Mouse (Mus musculus) ES-Bruce4 (cell line): ENCODE results near the gene Morn1.

Experiments used
- CTCF ChIP-seq: IDR thresholded peaks from one replicate; pipeline ENCODE4 v1.8.1; 2011; ENCODE audit warnings: low read depth, low read length
- EP300 ChIP-seq: IDR thresholded peaks from 2 replicates; pipeline ENCODE4 v1.6.1; 2011; ENCODE audit warnings: low read depth, low read length; ENCODE audit not compliant: insufficient read depth
- POLR2A ChIP-seq: IDR thresholded peaks from one replicate; pipeline ENCODE4 v1.8.1; 2011; ENCODE audit warnings: low read length; ENCODE audit not compliant: insufficient read depth

DNA sequence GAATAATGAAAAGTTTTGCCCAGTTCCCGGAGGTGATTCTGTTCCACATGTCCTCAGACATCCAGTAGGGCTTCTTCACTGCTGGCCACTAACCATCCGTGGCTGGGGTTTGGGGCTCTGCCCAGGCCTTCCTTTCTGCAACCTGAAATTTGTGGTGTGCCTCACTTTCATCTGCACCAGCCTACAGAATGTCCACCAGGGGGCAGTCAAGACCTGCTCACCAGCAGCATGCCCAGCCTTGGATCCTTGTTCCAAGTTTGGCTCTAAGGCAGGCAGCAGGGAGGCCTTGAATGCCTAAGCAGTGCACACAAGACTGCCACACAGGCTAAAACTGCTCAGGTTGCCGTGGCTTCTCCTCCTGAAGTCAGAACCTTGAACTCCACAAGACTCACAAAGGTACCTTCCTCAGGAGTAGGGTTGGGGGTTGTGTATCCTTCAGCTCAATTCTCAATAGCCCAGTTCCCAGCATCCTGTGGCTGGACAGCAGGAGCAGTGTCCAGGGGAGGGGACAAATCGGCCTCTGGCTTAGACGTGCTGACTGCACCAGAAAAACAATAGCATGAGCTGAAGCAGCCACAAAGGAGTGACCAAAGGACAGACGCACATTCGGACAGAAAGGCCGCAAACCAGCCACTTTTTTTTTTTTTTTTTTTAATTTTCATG lies 9.0 kb downstream of the Morn1 start:
- TF ChIP-seq POLR2A (no peak), EP300 (0 out of 2 replicates have a peak, but pooled peaks have one; percentile 20), CTCF (peak; percentile 98)
